Mouse (Mus musculus): ENCODE measurements at regions not wholly inside any gene's neighbourhood (a gene's known extent, or its start where the extent isn't known, plus 50 kb on each side); places are given as distances from the start of the nearest gene placed in this dataset.
A peak's percentile ranks its signal among the peaks of the same experiment; 100 is the strongest.

DNA sequence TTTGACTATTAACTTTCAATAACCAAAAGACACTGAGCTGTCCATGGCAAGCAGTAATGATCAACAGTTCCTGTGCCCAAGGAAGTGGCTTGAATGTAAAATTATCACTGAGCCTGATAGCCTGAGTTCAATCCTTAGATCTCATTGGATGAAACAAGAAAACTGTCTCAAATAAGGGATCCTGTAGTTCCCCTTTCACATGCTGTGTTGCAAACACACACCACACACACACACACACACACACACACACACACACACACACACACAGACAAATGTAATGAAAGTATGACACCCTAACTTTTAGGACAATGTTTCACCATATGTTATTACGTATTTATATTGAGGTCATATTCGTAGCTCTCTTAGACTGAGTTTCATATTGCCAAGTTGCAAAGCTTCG, 1032.7 kb upstream of the Zeb2 start:
- no peak for DNase-seq

DNA sequence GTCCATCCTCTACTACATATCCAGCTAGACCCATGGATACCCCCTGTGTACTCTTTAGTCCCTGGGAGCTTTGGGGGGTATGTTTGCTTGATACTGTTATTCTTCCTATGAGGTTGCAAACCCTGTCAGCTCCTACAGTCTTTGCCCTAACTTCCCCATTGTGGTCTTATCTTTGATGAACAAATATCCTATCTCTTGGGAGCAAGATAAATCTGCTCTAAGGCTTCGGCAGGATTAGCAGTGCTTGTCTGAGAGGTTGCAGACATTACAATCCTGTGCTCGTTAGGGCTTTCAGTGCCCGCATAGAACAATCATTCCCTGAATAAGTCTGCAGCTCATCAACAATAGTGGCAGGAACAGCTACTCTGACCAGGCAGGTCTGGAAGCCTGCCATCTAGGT, 1002.7 kb upstream of the Zeb2 start:
- DNase-seq, result no peak

DNA sequence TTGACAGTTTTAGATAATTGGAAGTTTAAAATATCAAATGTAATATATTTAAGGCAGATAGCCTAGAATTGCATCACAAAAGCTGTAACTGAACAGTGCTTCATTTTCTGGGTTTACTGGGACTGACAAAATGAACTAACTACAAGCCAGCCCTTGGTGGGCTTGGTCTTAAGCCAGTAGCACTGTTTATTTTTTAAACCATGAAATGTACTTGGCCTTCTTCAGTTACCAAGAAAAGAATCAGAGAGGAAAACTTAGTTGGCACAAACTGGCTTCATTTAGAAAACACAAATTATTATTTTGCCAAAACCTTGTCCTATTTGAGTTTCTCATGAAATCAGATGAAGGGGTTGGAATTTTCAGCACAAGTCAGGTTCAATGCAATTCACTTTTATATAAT, 989.8 kb upstream of the Zeb2 start:
- no peak for DNase-seq

DNA sequence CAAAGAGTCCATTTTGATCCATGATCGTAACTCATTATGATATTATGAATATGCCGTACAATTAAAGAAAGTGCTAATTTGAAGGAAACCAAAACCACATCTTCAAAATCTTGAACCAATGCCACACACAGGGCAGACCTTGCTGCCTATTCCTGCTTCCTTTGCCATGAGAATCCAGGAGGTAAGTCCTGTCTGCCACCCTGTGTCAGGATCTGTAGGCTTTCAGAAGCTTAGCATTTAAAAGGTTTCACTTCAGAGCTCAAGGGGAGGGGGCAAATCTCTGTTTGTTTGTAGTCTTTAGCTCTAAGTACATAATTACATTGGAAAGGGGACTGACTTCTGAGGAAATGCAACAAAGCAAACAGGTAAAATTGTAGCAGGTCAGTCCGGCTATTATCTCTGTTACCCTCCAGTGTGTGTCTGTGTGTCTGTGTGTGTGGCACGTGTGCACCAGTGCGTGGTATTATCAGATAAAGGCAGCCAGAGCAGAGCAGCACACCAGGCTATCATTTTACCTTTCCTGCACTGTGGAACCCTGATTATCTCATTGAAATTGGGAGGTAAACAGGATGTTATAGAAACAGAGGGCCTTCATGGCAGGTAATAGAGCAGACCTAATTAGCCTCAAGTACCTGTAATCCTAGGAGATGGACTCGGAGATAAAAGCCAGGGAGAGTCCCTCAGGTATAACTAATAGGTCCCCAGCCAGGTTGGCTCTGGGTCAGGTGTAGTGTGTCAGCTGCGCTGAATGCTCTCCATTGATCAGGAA, 948.0 kb upstream of the Zeb2 start:
- DNase-seq, result peak; percentile 5 to 9

DNA sequence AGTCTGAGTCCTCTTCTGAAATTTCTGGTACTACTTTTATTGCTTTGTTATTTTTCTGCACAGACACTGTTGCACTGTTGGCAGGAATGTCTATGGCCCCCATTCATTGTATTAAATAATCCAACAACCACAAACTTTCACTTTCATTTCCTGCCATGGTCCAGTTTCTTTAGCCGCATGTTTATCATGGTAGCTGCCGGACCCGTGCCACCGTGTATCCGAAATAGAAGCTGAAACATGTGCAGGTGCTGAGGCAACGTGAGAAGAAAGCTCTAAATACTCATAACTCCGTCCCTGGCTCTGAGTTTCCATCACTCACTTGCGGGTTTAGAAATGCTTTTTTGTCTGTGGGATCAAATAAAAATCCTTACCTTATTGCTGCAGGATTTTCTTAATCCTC, 938.5 kb upstream of the Zeb2 start:
- no peak for DNase-seq

DNA sequence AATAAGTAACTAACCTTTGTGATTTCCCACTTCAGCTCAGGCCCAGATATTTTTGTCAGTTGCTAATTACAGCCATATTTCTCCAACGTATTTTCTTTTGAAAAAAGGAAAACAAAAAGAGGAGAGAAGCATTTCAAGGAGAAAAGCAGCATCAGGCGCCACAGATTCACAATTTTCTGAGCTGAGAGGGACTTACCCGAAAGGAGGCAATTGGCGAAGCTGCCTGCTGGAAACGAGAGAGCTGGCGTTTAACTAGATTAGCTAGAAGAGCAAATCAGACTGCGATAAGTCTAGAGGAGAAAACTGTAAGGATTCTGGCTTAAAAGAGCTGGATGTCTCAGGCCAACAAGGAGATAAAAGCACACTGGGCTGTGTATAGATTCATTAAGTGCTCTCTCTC, 937.7 kb upstream of the Zeb2 start:
- no peak for DNase-seq

GRCm38 (mm10) chr2:46021854-46022253, 904.7 kb upstream of the Zeb2 start:
- DNase-seq, result no peak

DNA sequence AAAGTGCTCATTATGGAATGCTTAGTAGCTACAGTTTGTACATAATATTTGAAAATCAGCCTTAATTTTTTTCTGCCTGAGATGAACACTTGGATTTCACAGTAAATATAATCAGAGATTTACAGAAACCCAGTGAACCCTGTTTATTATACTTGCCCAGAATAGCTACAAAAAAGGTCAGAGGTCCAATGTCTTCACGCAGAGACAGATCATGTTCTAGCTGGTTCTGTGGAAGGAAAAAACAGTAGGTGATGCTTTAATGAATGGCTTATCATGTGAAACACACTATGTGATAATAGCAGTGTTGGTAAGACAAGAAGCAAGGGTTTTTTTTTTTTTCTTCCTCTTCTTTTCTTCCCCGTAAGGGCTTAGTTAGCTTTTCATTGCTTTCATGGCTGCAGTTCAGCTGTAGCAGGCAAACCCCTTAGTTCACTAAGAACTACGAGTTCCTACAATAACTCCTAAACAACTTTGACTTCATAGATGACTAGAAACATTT, 896.6 kb upstream of the Zeb2 start:
- no peak for DNase-seq

DNA sequence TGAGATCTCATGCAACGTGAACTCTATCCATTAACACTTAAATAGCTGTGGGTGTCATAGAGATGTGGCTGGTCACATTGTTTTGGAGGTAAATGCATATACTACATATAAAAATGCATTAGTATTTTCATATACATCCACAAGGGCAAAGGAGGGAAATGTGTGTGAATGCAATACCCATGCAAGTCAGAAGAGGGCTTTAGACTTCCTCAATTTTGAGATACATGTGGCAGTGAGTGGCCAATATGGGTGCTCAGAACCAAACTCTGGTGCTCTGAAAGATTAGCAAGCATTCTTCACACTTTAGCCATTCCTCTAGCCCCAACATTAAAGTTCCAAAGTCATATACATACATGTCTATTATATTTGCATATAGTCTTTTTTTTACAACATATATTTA, 895.5 kb upstream of the Zeb2 start:
- DNase-seq, result no peak

GRCm38 (mm10) chr2:45975157-45975556, 858.0 kb upstream of the Zeb2 start:
- DNase-seq, result no peak

DNA sequence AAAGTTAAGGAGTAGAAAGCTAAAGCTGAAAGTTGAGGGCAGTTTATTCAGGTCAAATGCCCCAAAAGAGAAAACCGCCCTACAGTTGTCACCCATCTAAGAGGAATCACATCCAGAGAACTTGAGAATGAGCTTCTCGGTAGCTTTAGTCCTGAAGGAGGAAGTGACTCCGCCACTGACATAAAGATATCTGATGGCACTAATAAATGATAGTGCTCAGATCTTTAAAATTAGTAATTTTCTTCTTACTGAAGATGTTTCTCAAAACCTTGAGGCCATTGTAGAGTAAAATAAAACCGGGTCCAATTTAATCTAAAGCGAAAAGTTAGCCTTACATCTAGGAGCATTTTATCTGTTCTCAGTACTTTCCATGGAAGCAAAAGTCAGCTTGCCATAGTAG, 851.4 kb upstream of the Zeb2 start:
- no peak for DNase-seq

GRCm38 (mm10) chr2:45956792-45957330, 839.7 kb upstream of the Zeb2 start:
- DNase-seq, result no peak

DNA sequence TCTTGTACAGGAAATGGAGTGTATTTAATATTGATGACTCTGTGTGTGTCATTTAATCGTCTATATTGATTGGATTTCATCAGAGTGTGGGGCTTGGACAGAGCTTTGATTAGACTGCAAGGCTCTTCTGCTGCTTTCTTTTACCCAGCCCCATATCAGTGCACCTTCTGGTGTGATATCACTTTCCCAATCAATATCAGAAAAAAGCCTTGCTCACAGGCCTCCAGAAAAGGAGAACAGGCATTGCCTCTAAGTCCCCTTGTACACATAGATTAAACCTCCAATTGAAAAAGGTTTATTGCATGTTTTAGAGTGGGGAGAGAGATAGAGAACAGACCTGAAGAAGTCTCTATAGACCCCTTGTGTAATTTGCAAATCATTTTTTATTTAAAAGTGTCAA, 831.6 kb upstream of the Zeb2 start:
- no peak for DNase-seq

DNA sequence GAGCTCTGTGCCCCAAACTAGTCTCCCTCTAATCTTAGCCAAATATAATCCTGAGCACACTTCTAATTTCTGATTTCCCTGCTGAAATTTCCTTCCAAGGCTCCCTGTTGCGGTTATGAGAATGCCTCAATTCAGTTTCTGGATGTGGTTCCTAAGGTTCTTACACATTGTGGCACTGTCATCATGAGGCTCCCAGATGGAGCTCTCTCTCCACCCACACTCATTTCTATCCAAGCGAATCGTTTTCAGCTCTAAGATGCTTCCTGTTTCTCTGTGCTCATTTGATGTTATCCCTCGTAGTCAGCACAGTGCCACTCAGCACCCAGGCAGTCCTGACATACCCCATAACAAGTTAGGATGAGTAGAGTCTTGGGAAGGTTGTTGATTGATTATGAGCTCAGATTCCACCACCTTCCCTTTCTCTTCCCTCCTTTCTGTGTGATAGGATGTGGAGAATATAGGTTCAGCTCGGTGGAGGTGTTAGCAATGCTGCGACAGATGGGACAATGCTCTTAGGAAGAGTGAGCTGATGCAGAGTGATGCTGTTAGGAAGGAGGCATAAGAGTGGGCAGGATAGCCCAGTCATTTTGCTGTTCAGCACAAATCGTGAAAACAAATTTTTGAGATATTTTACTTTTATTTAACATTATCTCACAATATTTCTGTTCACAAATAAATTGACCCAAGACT, 808.7 kb upstream of the Zeb2 start:
- no peak for DNase-seq

GRCm38 (mm10) chr2:45908871-45909270, 791.7 kb upstream of the Zeb2 start:
- no peak for DNase-seq

GRCm38 (mm10) chr2:45904623-45905235, 787.5 kb upstream of the Zeb2 start:
- no peak for DNase-seq

DNA sequence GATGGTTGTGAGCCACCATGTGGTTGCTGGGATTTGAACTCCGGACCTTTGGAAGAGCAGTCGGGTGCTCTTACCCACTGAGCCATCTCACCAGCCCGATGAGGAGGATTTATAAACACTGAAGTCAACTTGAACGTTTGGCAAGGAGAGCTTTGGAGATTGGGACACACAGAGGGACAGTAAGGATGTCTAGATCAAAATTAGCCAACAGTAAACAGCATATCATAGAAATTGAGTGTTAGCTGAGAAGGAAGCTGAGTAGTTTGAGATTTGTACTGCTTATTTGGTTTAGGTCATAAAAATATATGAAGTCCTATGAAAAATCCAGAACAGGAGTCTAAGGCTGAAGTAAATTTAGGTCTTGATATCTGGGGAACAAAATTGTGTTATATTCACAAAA, 786.9 kb upstream of the Zeb2 start:
- DNase-seq, result no peak

GRCm38 (mm10) chr2:45903350-45903749, 786.2 kb upstream of the Zeb2 start:
- no peak for DNase-seq

DNA sequence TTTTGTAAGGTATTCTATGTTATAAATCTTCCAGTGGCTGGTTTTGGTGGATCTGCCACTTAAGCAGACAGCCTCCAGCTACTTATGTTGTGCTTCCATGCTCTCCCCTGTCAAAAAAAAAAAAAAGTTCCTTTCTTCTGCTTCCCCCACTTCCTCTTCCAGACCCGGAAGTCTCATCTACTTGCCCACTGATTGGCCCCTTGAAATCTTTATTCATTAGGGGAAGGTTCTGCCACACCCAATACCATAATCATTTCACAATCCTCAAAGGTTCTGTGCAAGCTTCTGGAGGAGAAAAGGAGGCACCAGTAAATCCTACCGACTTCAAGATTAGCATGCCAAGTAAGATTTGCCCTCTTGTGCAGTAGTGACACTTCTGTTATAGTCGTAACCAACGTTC, 784.7 kb upstream of the Zeb2 start:
- no peak for DNase-seq

DNA sequence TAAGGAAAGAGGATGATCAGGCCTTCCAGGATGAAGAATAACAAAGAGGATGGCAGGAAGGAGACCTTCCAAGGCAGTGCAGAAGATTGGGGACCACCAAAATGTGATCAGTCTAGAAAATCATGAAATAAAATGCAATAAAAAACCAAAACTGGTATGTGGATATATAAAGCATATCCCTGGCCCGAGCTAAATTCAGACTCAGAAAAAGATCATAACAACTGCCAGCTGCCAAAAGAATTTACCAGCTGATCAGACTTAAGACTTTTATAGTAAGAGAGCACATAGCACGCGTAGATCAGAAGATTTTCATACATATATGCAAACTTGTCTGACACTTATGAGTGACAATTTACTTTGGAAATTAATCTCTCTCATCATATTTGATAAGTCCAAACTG, 767.5 kb upstream of the Zeb2 start:
- DNase-seq, result no peak

DNA sequence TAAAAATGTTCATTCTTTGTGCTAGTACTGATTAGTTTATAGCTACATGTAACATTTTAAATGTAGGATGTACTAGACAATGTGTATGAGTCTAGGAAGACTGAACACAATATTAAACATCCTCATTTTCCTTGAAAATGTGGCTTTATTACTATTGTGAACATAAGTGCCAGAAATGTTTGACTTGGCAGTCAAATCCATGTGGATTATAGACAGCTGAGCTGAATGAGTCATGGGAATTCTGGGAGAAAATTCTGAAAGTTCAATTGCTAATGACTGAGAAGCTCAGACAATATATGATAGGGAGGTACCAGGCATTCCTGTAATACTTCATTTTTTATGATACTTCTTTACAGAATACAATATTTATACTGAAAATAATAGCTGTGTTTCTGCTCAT, 761.5 kb upstream of the Zeb2 start:
- DNase-seq, result no peak

- DNase-seq, result peak; percentile 12 to 42
These were observed 742.7 kb upstream of the Zeb2 start for GRCm38 (mm10) chr2:45859901-45860331.

DNA sequence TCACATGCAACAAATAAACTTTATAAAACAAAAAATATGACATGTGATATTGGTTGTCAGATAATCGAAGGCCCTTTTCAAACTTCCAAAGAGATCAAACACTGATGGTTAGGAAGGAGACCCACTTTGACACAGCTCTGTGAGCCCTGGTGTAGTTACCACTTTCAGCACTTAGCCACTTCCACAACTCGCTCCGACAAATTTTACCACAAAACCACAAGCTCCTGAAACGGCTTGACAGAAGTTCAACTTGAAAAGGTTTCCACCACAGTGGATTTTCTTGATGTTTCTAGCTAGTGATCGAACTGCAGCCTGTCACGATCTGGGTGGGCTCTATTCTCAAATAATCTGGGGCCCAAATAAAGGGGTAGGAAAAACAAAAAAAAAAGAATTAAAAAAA, 742.2 kb upstream of the Zeb2 start:
- peak in 1 of 2 experiments; percentile 3 for DNase-seq
